8 mouse cellular contexts compared by ENCODE assay signal in genomic region chr2:156457343-156457717, GRCm38 (mm10). TPM values are rescaled to one million over a fixed set of nuclear protein-coding genes. Genes with fewer than 3 reads are reported as not detected.
DNase-seq lines count a peak whose midpoint lies in the region; ATAC-seq and TF ChIP-seq lines count a peak whose summit lies in the region.

No protein-coding gene starts in this region.

- in situ Hi-C loops in Patski (cut with MboI; ENCODE audit: low pct_unique_long_range_greater_than_20kb), result no loop called here

- H3K4me2 ChIP-seq in kidney, embryonic 15.5 days, result no peak overlapping the region

- H3K9me3 ChIP-seq in kidney, embryonic 15.5 days (replicated peaks), result no peaks in the 10 kb centered on the region

- H3K4me1 ChIP-seq in kidney, adult 2 months (ENCODE audit: control insufficient read depth, insufficient read depth, low read length), result peaks cover 8% of the 10 kb centered on the region
- H3K4me1 ChIP-seq in kidney, embryonic 15.5 days, result peaks cover 4% of the 10 kb centered on the region; the same call in 1 of the 2 replicates

- CTCF ChIA-PET in Patski (lab: Charles Lee), result interaction anchor here (0.6 to 2.1 kb wide), 3 partner anchors 41 to 63 kb away, joined by 3 to 6 read pairs (median 3); no protein-coding TSS in a partner anchor

- TF ChIP-seq POLR2A in kidney, adult 2 months (IDR thresholded peaks at IDR 0.05; ENCODE audit: low read depth, low read length), result no peak

- H3K4me3 ChIP-seq in kidney, adult 2 months (ENCODE audit: insufficient read depth, low read depth, low read length), result no peak overlapping the region
- H3K4me3 ChIP-seq in kidney, embryonic 15.5 days (replicated peaks), result no peak overlapping the region

- no peak overlapping the region for H3K27ac ChIP-seq in kidney, adult 2 months (ENCODE audit: insufficient read depth, low read depth, low read length)
- no peak overlapping the region for H3K27ac ChIP-seq in kidney, embryonic 15.5 days

- no peaks in the 10 kb centered on the region for H3K36me3 ChIP-seq in kidney, adult 2 months (ENCODE audit: control insufficient read depth, insufficient read depth, low read length)
- no peaks in the 10 kb centered on the region for H3K36me3 ChIP-seq in kidney, embryonic 15.5 days

- peak; percentile 64 to 84 for DNase-seq in adrenal gland, adult (ENCODE audit: inconsistent age in 2 of 2, low spot score in 1 of 2)
- no peak for DNase-seq in adrenal gland, adult 18-20 months (ENCODE audit: low spot score in 2 of 2)
- DNase-seq in kidney, adult 2 months, result peak; percentile 65
- peak; percentile 71 for DNase-seq in Patski (ENCODE audit: low read depth, low spot score)
- peak; percentile 23 to 40 for DNase-seq in kidney, postnatal 4 days
- no peak for DNase-seq in gastrocnemius, postnatal 4 days (ENCODE audit: low spot score in 2 of 2)
- no peak for DNase-seq in layer of hippocampus, adult 8-10 months (ENCODE audit: low spot score in 2 of 2)

- POLR2A ChIA-PET in Patski (lab: Charles Lee), result no interaction called here

- H3K27me3 ChIP-seq in kidney, adult 2 months (replicated peaks; ENCODE audit: control insufficient read depth, insufficient read depth, low read length), result no peaks in the 10 kb centered on the region
- no peaks in the 10 kb centered on the region for H3K27me3 ChIP-seq in kidney, embryonic 15.5 days
- H3K27me3 ChIP-seq in Patski, result no peaks in the 10 kb centered on the region

- ATAC-seq in kidney, embryonic 15.5 days (replicated peaks; ENCODE audit: low FRiP score), result no peak
- peak; percentile 70 for ATAC-seq in Patski

- 38% methylated on average over 4 of the region's 4 CpGs for WGBS in kidney, adult 2 months
- WGBS in kidney, embryonic 15.5 days, result 48% methylated on average over 4 of the region's 4 CpGs

- TF ChIP-seq CTCF in kidney, adult 2 months (conservative IDR thresholded peaks at IDR 0.05; ENCODE audit: insufficient read depth, insufficient read length, low read depth, low read length), result no peak
- no peak for TF ChIP-seq CTCF in Patski (IDR thresholded peaks at IDR 0.05)

- H3K9ac ChIP-seq in kidney, embryonic 15.5 days, result no peak overlapping the region

RNA-seq across cellular contexts. Expression of gene Epb41l1, which starts 36.6 kb away (rescaled TPM):
- total RNA-seq in adrenal gland, adult 18-20 months (2021), result 10 to 100 TPM; 67.0 to 75.9 TPM
- polyA plus RNA-seq in kidney, adult 2 months (2012; rRNA removed), result 38.1 and 38.7 TPM in 2 replicates
- polyA plus RNA-seq in kidney, embryonic 15.5 days (2015; fragmentation: Nextera tagmentation; extraction: Ambion mirVana), result 2.3 and 2.8 TPM in 2 replicates
- 39.7 TPM for polyA plus RNA-seq in Patski (2021)
- total RNA-seq in gastrocnemius, postnatal 4 days (2021), result 10 to 100 TPM; 27.9 to 30.1 TPM
- 100 to 1,000 TPM; 322 to 352 (median 336) TPM for total RNA-seq in layer of hippocampus, adult 8-10 months (2022)

Comparison
In these comparisons a context has a peak if more than half of its experiments do, and no peak if none do; other contexts are left out.
1. DNase-seq: peak in adrenal gland, adult (2 of 2), kidney, adult 2 months (single experiment), Patski (single experiment) and kidney, postnatal 4 days (2 of 2); none in adrenal gland, adult 18-20 months (0 of 2), gastrocnemius, postnatal 4 days (0 of 2) and layer of hippocampus, adult 8-10 months (0 of 2).
2. RNA of gene Epb41l1, which starts 36.6 kb away (total RNA-seq): 322 to 352 TPM in layer of hippocampus, adult 8-10 months; 67.0 to 75.9 TPM in adrenal gland, adult 18-20 months and 27.9 to 30.1 TPM in gastrocnemius, postnatal 4 days; every median in the first group is over 4 times any median in the second.